Mouse (Mus musculus) brain, embryonic 14.5 days (tissue): ENCODE data around the gene Foxk1.

Experiments used
- CTCF ChIP-seq: fragments of 200-500 bp; IDR thresholded peaks from 2 replicates; pipeline ENCODE4 v1.5.1; 2012; ENCODE audit warnings: inconsistent platforms, mild to moderate bottlenecking, moderate library complexity, borderline replicate concordance; ENCODE audit not compliant: insufficient read depth, insufficient read length; ENCODE audit errors: extremely low read depth
- POLR2A ChIP-seq: fragments of 200-500 bp; IDR thresholded peaks from 2 replicates; pipeline ENCODE4 v1.6.1; 2012; ENCODE audit warnings: mild to moderate bottlenecking, inconsistent platforms, borderline replicate concordance; ENCODE audit not compliant: poor library complexity, insufficient read depth, insufficient read length, severe bottlenecking; ENCODE audit errors: extremely low read depth

- no peak for TF ChIP-seq CTCF
- no peak for TF ChIP-seq POLR2A
Observed at GRCm38 (mm10) chr5:142477346-142477745, 76.0 kb downstream of the Foxk1 start.
